Mouse (Mus musculus) right cerebral cortex, postnatal 14 days (tissue): Measurements from ENCODE around the gene Olfr476.
"Not testable (repeated sequence)": the region's sequence is repeated elsewhere in the genome, so short reads cannot be mapped to it uniquely, and the experiment has no call there.

ENCODE experiments used
- DNase-seq: peaks from one replicate; pipeline ENCODE4 v3.0.0; 2022

Gene Olfr476

GRCm38 (mm10) chr7:107964503-107964902 lies at the start of gene Olfr476:
TSS of gene Olfr476 (plus strand) at chr7:107964803.
- DNase-seq, result no peak

- DNase-seq, result no peak
Observed at GRCm38 (mm10) chr7:107930146-107930545, 34.5 kb upstream of the Olfr476 start, which contains the start of gene Olfr473. TSS of gene Olfr473 (plus strand) at chr7:107930446.

- not testable (repeated sequence) for DNase-seq
Observed at GRCm38 (mm10) chr7:107952539-107952938, 12.1 kb upstream of the Olfr476 start.

GRCm38 (mm10) chr7:107954343-107954742 lies 10.3 kb upstream of the Olfr476 start, which contains the start of gene Olfr474:
TSS of gene Olfr474 (plus strand) at chr7:107954643.
- DNase-seq, result no peak

- no peak for DNase-seq
Observed at GRCm38 (mm10) chr7:107986393-107986792, 21.8 kb downstream of the Olfr476 start, which contains the start of gene Olfr477. TSS of gene Olfr477 (plus strand) at chr7:107986693.

GRCm38 (mm10) chr7:108014256-108014655 lies 49.7 kb downstream of the Olfr476 start:
- not testable (repeated sequence) for DNase-seq
